Mouse (Mus musculus) limb, embryonic 14.5 days (tissue): ENCODE measurements around the gene Rpl34. TPM values are rescaled to one million over a fixed set of nuclear protein-coding genes. Genes with fewer than 3 reads are reported as not detected.

Source experiments
- ATAC-seq: fragments of 200-750 bp; cut with Nextera tagmentation; 2 replicates; pipeline ENCODE4 v1.8.0; 2017; ENCODE audit warnings: low read depth, moderate number of reproducible peaks, moderate TSS enrichment; ENCODE audit not compliant: low FRiP score
- DNase-seq: peaks from one replicate; pipeline ENCODE4 v3.0.0-alpha.2; 2015; ENCODE audit warnings: low spot score
- H3K27ac ChIP-seq: fragments of 300-500 bp; sonication (generic); replicated peaks from 2 replicates; pipeline ENCODE4 v1.5.1; 2014; ENCODE audit warnings: low read depth, mild to moderate bottlenecking, low read length, moderate library complexity, mixed read lengths
- H3K27me3 ChIP-seq: fragments of 300-500 bp; sonication (generic); 2 replicates; pipeline ENCODE4 v1.6.1; 2014; ENCODE audit warnings: low read length, mixed read lengths; ENCODE audit not compliant: control insufficient read depth, insufficient read depth
- H3K36me3 ChIP-seq: fragments of 300-500 bp; sonication (generic); 2 replicates; pipeline ENCODE4 v1.6.1; 2014; ENCODE audit warnings: mild to moderate bottlenecking, low read length, moderate library complexity, mixed read lengths; ENCODE audit not compliant: control insufficient read depth, insufficient read depth
- H3K4me1 ChIP-seq: fragments of 300-500 bp; sonication (generic); 2 replicates; pipeline ENCODE4 v1.6.1; 2014; ENCODE audit warnings: antibody characterized with exemption, low read length, mixed read lengths; ENCODE audit not compliant: control insufficient read depth, insufficient read depth
- H3K4me2 ChIP-seq: fragments of 300-500 bp; sonication (generic); replicated peaks from 2 replicates; pipeline ENCODE4 v1.6.1; 2014; ENCODE audit warnings: low read depth, mild to moderate bottlenecking, low read length, moderate library complexity; ENCODE audit not compliant: severe bottlenecking
- H3K4me3 ChIP-seq: fragments of 300-500 bp; sonication (generic); replicated peaks from 2 replicates; pipeline ENCODE4 v1.5.1; 2014; ENCODE audit warnings: low read length
- H3K9ac ChIP-seq: fragments of 300-500 bp; sonication (generic); 2 replicates; pipeline ENCODE4 v1.6.1; 2014; ENCODE audit warnings: mild to moderate bottlenecking, low read depth, low read length, moderate library complexity; ENCODE audit not compliant: severe bottlenecking
- H3K9me3 ChIP-seq: fragments of 300-500 bp; sonication (generic); 2 replicates; pipeline ENCODE4 v1.6.1; 2016; ENCODE audit warnings: low read length; ENCODE audit not compliant: control insufficient read depth
- POLR2A ChIP-seq: fragments of 200-500 bp; IDR thresholded peaks from 2 replicates; pipeline ENCODE4 v1.8.0; 2012; ENCODE audit warnings: inconsistent platforms, mild to moderate bottlenecking, moderate library complexity, borderline replicate concordance; ENCODE audit not compliant: insufficient read depth, insufficient read length; ENCODE audit errors: extremely low read depth
- WGBS: fragments of 180-500 bp; shearing (Covaris S2); extraction: QIAGEN DNeasy Blood & Tissue Kit; methylation state at CpG from one replicate; pipeline ENCODE4 v1.1.7; 2014; 5-methylcytosine and 5-hydroxymethylcytosine counted together
- polyA plus RNA-seq, 2 experiments: library from polyadenylated mRNA; depleted of rRNA in 1 of 2; stranded (reverse) in 1 of 2; unstranded in 1 of 2; fragments of >200 nt; fragmentation: Nextera tagmentation in 1 of 2; extraction: Ambion mirVana in 1 of 2; gene quantifications; 2 replicates each; pipeline versions ENCODE4 v1.2.1 to v1.2.3; 2012 to 2014

Rpl34 gene
- polyA plus RNA-seq, 2 experiments: 1,174 to 3,424 TPM

DNA sequence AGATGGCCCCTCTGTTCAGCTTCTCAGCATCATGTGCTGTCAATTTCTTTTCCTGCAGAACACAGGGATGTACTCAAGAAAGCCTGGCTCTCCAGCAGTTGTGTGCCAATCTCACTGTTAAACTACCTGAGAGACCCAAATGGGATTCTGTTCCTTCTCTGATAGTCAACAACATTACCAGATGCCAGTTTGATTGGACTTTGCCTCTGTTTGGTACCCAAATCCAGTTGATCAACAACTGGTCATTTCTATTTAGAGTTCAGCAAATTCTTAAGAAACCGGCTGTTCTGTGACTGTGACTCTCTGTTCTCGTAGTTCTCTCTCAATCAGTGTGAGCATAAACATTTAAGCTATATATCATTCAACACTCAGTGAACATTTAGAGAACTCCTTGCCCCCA lies 49.0 kb downstream of the Rpl34 start:
- H3K4me2 ChIP-seq: no peak overlapping the region
- no peak for DNase-seq
- H3K27me3 ChIP-seq: no peaks in the 10 kb centered on the region
- no peaks in the 10 kb centered on the region for H3K36me3 ChIP-seq
- H3K9ac ChIP-seq: no peak overlapping the region
- no peaks in the 10 kb centered on the region for H3K9me3 ChIP-seq
- no peak overlapping the region for H3K4me3 ChIP-seq
- ATAC-seq: no peak
- H3K27ac ChIP-seq: no peak overlapping the region
- no peak for TF ChIP-seq POLR2A
- H3K4me1 ChIP-seq: no peaks in the 10 kb centered on the region
- WGBS: 85% methylated on average over 2 of the region's 2 CpGs

DNA sequence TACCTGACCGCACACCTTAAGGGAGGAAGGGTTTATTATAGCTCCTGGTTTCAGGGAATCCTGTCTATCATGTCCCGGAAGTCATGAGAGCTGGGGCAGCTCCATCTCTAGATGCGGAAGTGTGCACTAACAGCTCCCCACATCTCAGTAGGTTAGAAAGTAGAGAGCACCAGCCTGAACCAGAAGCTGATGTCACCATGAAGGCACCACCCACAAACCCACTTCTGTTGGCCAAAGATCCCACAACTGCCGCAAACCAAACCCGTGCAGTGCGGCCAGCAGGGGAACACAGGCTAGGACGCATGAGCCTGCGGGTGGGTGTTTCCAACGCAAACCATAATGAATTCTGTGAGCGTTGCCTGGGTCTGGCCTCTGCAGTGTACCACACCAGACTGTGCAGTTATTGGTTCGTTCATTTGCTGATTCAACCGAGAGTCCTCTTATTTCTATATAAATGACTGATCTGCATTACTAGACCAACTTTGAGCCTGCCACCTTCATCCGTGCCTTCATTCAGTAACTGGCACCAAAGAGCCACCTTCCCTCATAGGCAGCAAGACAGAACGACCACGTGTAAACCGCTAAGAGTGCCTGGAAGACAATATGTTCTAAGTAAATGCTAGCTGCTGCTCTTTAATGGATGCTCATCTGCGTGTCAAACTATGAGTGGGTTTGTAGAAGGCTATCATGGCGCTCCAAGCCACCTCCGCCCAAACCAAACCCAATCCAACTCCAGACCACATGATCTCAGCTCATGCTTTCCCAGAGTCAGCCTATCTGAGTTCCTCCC lies 52.3 kb downstream of the Rpl34 start:
- Histone ChIP-seq H3K27ac (no peak overlapping the region), H3K9me3 (no peaks in the 10 kb centered on the region), H3K4me3 (no peak overlapping the region), H3K4me1 (0 out of 2 replicates have a peak, but pooled peaks cover 2% of the 10 kb centered on the region), H3K4me2 (no peak overlapping the region), H3K36me3 (no peaks in the 10 kb centered on the region), H3K9ac (no peak overlapping the region), H3K27me3 (no peaks in the 10 kb centered on the region)
- DNase-seq (no peak), ATAC-seq (no peak)
- 93% methylated on average over 19 of the region's 19 CpGs for WGBS
- TF ChIP-seq POLR2A: no peak

Other genes with a start within 250 kb of the Rpl34 start
- gene Etnppl, start 113.0 kb downstream of the Rpl34 start, polyA plus RNA-seq (2012; rRNA removed): 0.13 and 0.20 TPM in 2 replicates
- 0.30 and 0.55 TPM in 2 replicates for gene Etnppl, start 113.0 kb downstream of the Rpl34 start, polyA plus RNA-seq (2014; fragmentation: Nextera tagmentation; extraction: Ambion mirVana)
- gene Ostc, start 21.0 kb downstream of the Rpl34 start, polyA plus RNA-seq (2012; rRNA removed): 274 and 285 TPM in 2 replicates
- 458 and 481 TPM in 2 replicates for gene Ostc, start 21.0 kb downstream of the Rpl34 start, polyA plus RNA-seq (2014; fragmentation: Nextera tagmentation; extraction: Ambion mirVana)